Mouse (Mus musculus) CH12.LX (cell line): ENCODE data around the gene Dock11. TPM values are rescaled to one million over a fixed set of nuclear protein-coding genes. Genes with fewer than 3 reads are reported as not detected.

Experiments
- DNase-seq: peaks from one replicate; pipeline ENCODE4 v3.0.0-alpha.2; 2013; ENCODE audit errors: extremely low read depth
- H3K27ac ChIP-seq: 2 replicates; pipeline ENCODE4 v1.5.1; 2012; ENCODE audit warnings: low read depth, mild to moderate bottlenecking, control low read depth, moderate library complexity; ENCODE audit not compliant: insufficient read depth
- H3K27me3 ChIP-seq: replicated peaks from 2 replicates; pipeline ENCODE3; 2012; ENCODE audit warnings: inconsistent platforms
- H3K36me3 ChIP-seq, 2 experiments: replicated peaks in 1 of 2; 2 replicates each; pipeline versions ENCODE3 to v1.6.1; 2012; ENCODE audit warnings: inconsistent platforms in 1 of 2, low read length in 1 of 2, mild to moderate bottlenecking in 1 of 2, mixed read lengths in 1 of 2, moderate library complexity in 1 of 2; ENCODE audit not compliant: control insufficient read depth in 1 of 2, insufficient read depth in 1 of 2
- H3K4me1 ChIP-seq, 2 experiments: 2 replicates each; pipeline ENCODE4 v1.6.1; 2012; ENCODE audit warnings: inconsistent platforms in 1 of 2, moderate library complexity in 1 of 2; ENCODE audit not compliant: insufficient read depth in 2 of 2, control insufficient read depth in 1 of 2
- H3K4me2 ChIP-seq: 2 replicates; pipeline ENCODE4 v1.6.1; 2012; ENCODE audit warnings: low read depth, mild to moderate bottlenecking, control low read depth; ENCODE audit not compliant: poor library complexity, insufficient read depth, severe bottlenecking
- H3K4me3 ChIP-seq, 3 experiments: fragments of 150-350 bp in 1 of 3; sonication (generic) in 1 of 3; replicated peaks in 1 of 3; 2 replicates each; pipeline versions ENCODE3 to v1.5.1; 2011 to 2012; ENCODE audit warnings: low read depth in 2 of 3, low read length in 2 of 3, mild to moderate bottlenecking in 2 of 3, moderate library complexity in 2 of 3, control low read depth in 1 of 3, improper control_type of control experiment in 1 of 3, inconsistent platforms in 1 of 3, mixed read lengths in 1 of 3; ENCODE audit not compliant: poor library complexity in 1 of 3
- H3K79me2 ChIP-seq: replicated peaks from 2 replicates; pipeline ENCODE4 v1.6.1; 2012; ENCODE audit warnings: mild to moderate bottlenecking, moderate library complexity; ENCODE audit not compliant: control insufficient read depth, poor library complexity, insufficient read depth, severe bottlenecking; ENCODE audit errors: extremely low read depth
- H3K9ac ChIP-seq: 2 replicates; pipeline ENCODE4 v1.6.1; 2012; ENCODE audit warnings: low read depth, mild to moderate bottlenecking, control low read depth, moderate library complexity; ENCODE audit not compliant: insufficient read depth
- H3K9me3 ChIP-seq: replicated peaks from 2 replicates; pipeline ENCODE3; 2012; ENCODE audit warnings: low read length, inconsistent platforms, mixed read lengths
- BHLHE40 ChIP-seq: IDR thresholded peaks from 2 replicates; pipeline ENCODE4 v1.6.1; 2011; ENCODE audit warnings: mild to moderate bottlenecking, low read depth, low read length, improper control_type of control experiment
- CHD1 ChIP-seq: IDR thresholded peaks from 2 replicates; pipeline ENCODE4 v1.6.1; 2012; ENCODE audit warnings: low read depth, low read length, improper control_type of control experiment, inconsistent platforms
- CTCF ChIP-seq, 2 experiments: IDR thresholded peaks in 1 of 2; conservative IDR thresholded peaks in 1 of 2; 2 replicates each; pipeline ENCODE4 v1.5.1; 2011 to 2012; ENCODE audit warnings: low read depth in 2 of 2, low read length in 2 of 2, improper control_type of control experiment in 1 of 2, inconsistent platforms in 1 of 2, mild to moderate bottlenecking in 1 of 2, moderate library complexity in 1 of 2
- ELF1 ChIP-seq: IDR thresholded peaks from 2 replicates; pipeline ENCODE4 v1.6.1; 2014; ENCODE audit warnings: low read depth, mild to moderate bottlenecking, inconsistent platforms, low read length, improper control_type of control experiment
- GABPA ChIP-seq: IDR thresholded peaks from 2 replicates; pipeline ENCODE4 v1.6.1; 2012; ENCODE audit warnings: low read depth, low read length, improper control_type of control experiment, inconsistent platforms; ENCODE audit not compliant: insufficient replicate concordance
- IRF4 ChIP-seq: IDR thresholded peaks from 2 replicates; pipeline ENCODE4 v1.6.1; 2014; ENCODE audit warnings: low read depth, mild to moderate bottlenecking, inconsistent platforms, low read length, improper control_type of control experiment
- JUND ChIP-seq: conservative IDR thresholded peaks from 2 replicates; pipeline ENCODE4 v1.6.1; 2011; ENCODE audit warnings: low read depth, low read length, improper control_type of control experiment
- KAT2A ChIP-seq: IDR thresholded peaks from 2 replicates; pipeline ENCODE4 v1.6.1; 2012; ENCODE audit warnings: low read length, improper control_type of control experiment, inconsistent platforms; ENCODE audit not compliant: insufficient replicate concordance
- MAFK ChIP-seq: IDR thresholded peaks from 2 replicates; pipeline ENCODE4 v1.6.1; 2011; ENCODE audit warnings: low read length, improper control_type of control experiment; ENCODE audit not compliant: insufficient replicate concordance
- MAX ChIP-seq: IDR thresholded peaks from 2 replicates; pipeline ENCODE4 v1.6.1; 2011; ENCODE audit warnings: low read length, improper control_type of control experiment
- MAZ ChIP-seq: IDR thresholded peaks from 2 replicates; pipeline ENCODE4 v1.6.1; 2012; ENCODE audit warnings: low read depth, mild to moderate bottlenecking, inconsistent platforms, low read length, improper control_type of control experiment, moderate library complexity
- MEF2A ChIP-seq: IDR thresholded peaks from 2 replicates; pipeline ENCODE4 v1.6.1; 2014; ENCODE audit warnings: low read depth, mild to moderate bottlenecking, inconsistent platforms, low read length, improper control_type of control experiment, borderline replicate concordance
- MYC ChIP-seq: IDR thresholded peaks from 2 replicates; pipeline ENCODE4 v1.6.1; 2011; ENCODE audit warnings: low read depth, mild to moderate bottlenecking, improper control_type of control experiment, low read length
- NELFE ChIP-seq: IDR thresholded peaks from 2 replicates; pipeline ENCODE4 v1.6.1; 2011; ENCODE audit warnings: low read depth, low read length, improper control_type of control experiment
- PAX5 ChIP-seq: IDR thresholded peaks from 2 replicates; pipeline ENCODE4 v1.6.1; 2012; ENCODE audit warnings: low read length, inconsistent platforms, mixed read lengths
- POLR2A ChIP-seq: IDR thresholded peaks from 2 replicates; pipeline ENCODE4 v1.6.1; 2011; ENCODE audit warnings: low read depth, mild to moderate bottlenecking, improper control_type of control experiment, low read length
- POLR2AphosphoS2 ChIP-seq: IDR thresholded peaks from 2 replicates; pipeline ENCODE4 v1.6.1; 2011; ENCODE audit warnings: low read depth, low read length, improper control_type of control experiment
- RAD21 ChIP-seq: IDR thresholded peaks from 2 replicates; pipeline ENCODE4 v1.6.1; 2011; ENCODE audit warnings: low read depth, mild to moderate bottlenecking, low read length, improper control_type of control experiment, moderate library complexity
- SIN3A ChIP-seq: IDR thresholded peaks from 2 replicates; pipeline ENCODE4 v1.6.1; 2012; ENCODE audit warnings: low read length, improper control_type of control experiment, inconsistent platforms
- TCF12 ChIP-seq: IDR thresholded peaks from 2 replicates; pipeline ENCODE4 v1.6.1; 2014; ENCODE audit warnings: low read depth, mild to moderate bottlenecking, inconsistent platforms, low read length, improper control_type of control experiment
- UBTF ChIP-seq: IDR thresholded peaks from 2 replicates; pipeline ENCODE4 v1.6.1; 2012; ENCODE audit warnings: low read depth, mild to moderate bottlenecking, inconsistent platforms, low read length, improper control_type of control experiment, moderate library complexity
- USF1 ChIP-seq: IDR thresholded peaks from 2 replicates; pipeline ENCODE4 v1.6.1; 2014; ENCODE audit warnings: low read depth, mild to moderate bottlenecking, inconsistent platforms, low read length, improper control_type of control experiment
- ZC3H11A ChIP-seq: IDR thresholded peaks from 2 replicates; pipeline ENCODE4 v1.6.1; 2012; ENCODE audit warnings: low read depth, mild to moderate bottlenecking, inconsistent platforms, low read length, improper control_type of control experiment
- ZMIZ1 ChIP-seq: IDR thresholded peaks from 2 replicates; pipeline ENCODE4 v1.6.1; 2012; ENCODE audit warnings: low read depth, mild to moderate bottlenecking, inconsistent platforms, low read length, improper control_type of control experiment
- ZNF384 ChIP-seq: IDR thresholded peaks from 2 replicates; pipeline ENCODE4 v1.6.1; 2012; ENCODE audit warnings: low read depth, low read length, improper control_type of control experiment, inconsistent platforms
- dilution Hi-C: fragments of 300-500 bp; cut with MboI; formaldehyde crosslinking; loops from 2 replicates; pipeline ENCODE4 v1.14.3; 2020; ENCODE audit warnings: low sequenced_read_pairs; ENCODE audit not compliant: extremely low pct_unique_long_range_greater_than_20kb, extremely low pct_ligation_motif_present
- in situ Hi-C: fragments of 300-500 bp; cut with MboI; formaldehyde crosslinking; loops from 3 replicates; pipeline ENCODE4 v1.14.3; 2019; ENCODE audit warnings: low sequenced_read_pairs, low pct_ligation_motif_present, low pct_unique_long_range_greater_than_20kb, mixed read lengths
- polyA plus RNA-seq: library from polyadenylated mRNA; unstranded; fragments of >175 nt; gene quantifications from 2 replicates; pipeline ENCODE4 v1.2.1, GENCODE M21; 2012; ENCODE audit warnings: low read depth; ENCODE audit not compliant: insufficient read length
- total RNA-seq, 2 experiments: library from RNA; depleted of rRNA; stranded (reverse); fragments of 300-350 nt in 1 of 2; fragments of >200 nt in 1 of 2; gene quantifications; 2 replicates each; pipeline ENCODE4 v1.2.3; 2012 to 2014

Dock11 gene
- total and polyA plus RNA-seq, 3 experiments: 25.4 to 47.6 (median 31.8) TPM

- Histone ChIP-seq H3K4me3 (no peak overlapping the region), H3K27me3 (no peaks in the 10 kb centered on the region), H3K9me3 (no peaks in the 10 kb centered on the region), H3K4me1 (peaks cover 0 to 14% of the 10 kb centered on the region in 2 experiments; a peak in 2 of 4 replicates), H3K36me3 (no peaks in the 10 kb centered on the region), H3K79me2 (no peaks in the 10 kb centered on the region), H3K9ac (no peak overlapping the region), H3K27ac (no peak overlapping the region), H3K4me2 (no peak overlapping the region)
- in situ Hi-C loops: no loop called here
- TF ChIP-seq GABPA (no peak), POLR2A (no peak), MAZ (no peak), PAX5 (no peak), KAT2A (no peak), ZMIZ1 (no peak)
- DNase-seq: no peak
- dilution Hi-C loops: no loop called here
Observed at GRCm38 (mm10) chrX:36100883-36101282, 212.3 kb downstream of the Dock11 start.

GRCm38 (mm10) chrX:36101318-36101717 lies 212.7 kb downstream of the Dock11 start:
- H3K9me3 ChIP-seq: no peaks in the 10 kb centered on the region
- no peaks in the 10 kb centered on the region for H3K79me2 ChIP-seq
- H3K4me3 ChIP-seq: no peak overlapping the region
- no peaks in the 10 kb centered on the region for H3K36me3 ChIP-seq
- no peak overlapping the region for H3K4me2 ChIP-seq
- TF ChIP-seq BHLHE40: no peak
- no peak for TF ChIP-seq ELF1
- TF ChIP-seq NELFE: no peak
- TF ChIP-seq UBTF: no peak
- no peak for TF ChIP-seq MAFK
- no peak for TF ChIP-seq RAD21
- no peak for TF ChIP-seq MAZ
- TF ChIP-seq IRF4: no peak
- no peak for TF ChIP-seq ZNF384
- dilution Hi-C loops (no loop called here), in situ Hi-C loops (no loop called here)
- H3K27ac ChIP-seq: no peak overlapping the region
- DNase-seq: no peak
- no peak overlapping the region for H3K9ac ChIP-seq
- no peaks in the 10 kb centered on the region for H3K27me3 ChIP-seq
- peaks cover 0 to 14% of the 10 kb centered on the region in 2 experiments; a peak in 2 of 4 replicates for H3K4me1 ChIP-seq

- DNase-seq: no peak
- H3K9me3 ChIP-seq: peaks cover 2% of the 10 kb centered on the region
- H3K36me3 ChIP-seq: peaks cover 0 to 11% of the 10 kb centered on the region in 2 experiments
- TF ChIP-seq POLR2AphosphoS2: no peak
- TF ChIP-seq CTCF (conservative IDR thresholded peaks at IDR 0.05 in 1 of 2, IDR thresholded peaks at IDR 0.05 in 1 of 2; ENCODE audit: low read depth in 2 of 2, low read length in 2 of 2): no peak
- TF ChIP-seq SIN3A: no peak
- no peak for TF ChIP-seq POLR2A
- no peak for TF ChIP-seq MEF2A
- no peak for TF ChIP-seq GABPA
- no peak for TF ChIP-seq BHLHE40
- TF ChIP-seq TCF12: no peak
- no peak for TF ChIP-seq JUND
- TF ChIP-seq ELF1: no peak
- TF ChIP-seq ZMIZ1: no peak
- TF ChIP-seq ZC3H11A: no peak
- no peak for TF ChIP-seq MAX
- no peak for TF ChIP-seq USF1
- TF ChIP-seq MYC: no peak
- TF ChIP-seq CHD1: no peak
- TF ChIP-seq RAD21: no peak
- TF ChIP-seq MAFK: no peak
- no peaks in the 10 kb centered on the region for H3K27me3 ChIP-seq
- H3K4me2 ChIP-seq: no peak overlapping the region
- H3K79me2 ChIP-seq: no peaks in the 10 kb centered on the region
- H3K4me1 ChIP-seq: peaks cover 3 to 29% of the 10 kb centered on the region in 2 experiments; a peak in 2 of 4 replicates
- no peak overlapping the region for H3K27ac ChIP-seq
- no peak overlapping the region for H3K9ac ChIP-seq
- dilution Hi-C loops: no loop called here
- no peak overlapping the region for H3K4me3 ChIP-seq
- in situ Hi-C loops: no loop called here
Observed at GRCm38 (mm10) chrX:36108601-36109000, 220.0 kb downstream of the Dock11 start.
